Mouse (Mus musculus) CD4-positive, CD25-positive, alpha-beta regulatory T cell, adult 4 months (primary cell): ENCODE results near the gene Golga4. TPM values are rescaled to one million over a fixed set of nuclear protein-coding genes. Genes with fewer than 3 reads are reported as not detected.

Experiments used
- polyA plus RNA-seq, 2 experiments: library from polyadenylated mRNA; unstranded; fragments of 100-300 nt; shearing (Covaris generic); gene quantifications; one replicate each; pipeline ENCODE4 v1.2.1; 2017

Gene Golga4
- polyA plus RNA-seq, 2 experiments from 2014 or later: 24.4 to 30.7 TPM

Other genes with a start within 250 kb of the Golga4 start
- under 1 TPM; 0.28 to 0.54 TPM for gene Eomes, start 28.1 kb upstream of the Golga4 start, polyA plus RNA-seq
- gene Itga9, start 100.4 kb downstream of the Golga4 start, polyA plus RNA-seq: 1 to 10 TPM in 1 of 2 experiments, under 1 TPM in 1; 0.41 to 1.0 TPM